Mouse (Mus musculus): ENCODE results near the gene Cnpy1. TPM values are rescaled to one million over a fixed set of nuclear protein-coding genes. Genes with fewer than 3 reads are reported as not detected.

The Cnpy1 gene
- total RNA-seq, 4 experiments from 2014 or later = not detected

DNA sequence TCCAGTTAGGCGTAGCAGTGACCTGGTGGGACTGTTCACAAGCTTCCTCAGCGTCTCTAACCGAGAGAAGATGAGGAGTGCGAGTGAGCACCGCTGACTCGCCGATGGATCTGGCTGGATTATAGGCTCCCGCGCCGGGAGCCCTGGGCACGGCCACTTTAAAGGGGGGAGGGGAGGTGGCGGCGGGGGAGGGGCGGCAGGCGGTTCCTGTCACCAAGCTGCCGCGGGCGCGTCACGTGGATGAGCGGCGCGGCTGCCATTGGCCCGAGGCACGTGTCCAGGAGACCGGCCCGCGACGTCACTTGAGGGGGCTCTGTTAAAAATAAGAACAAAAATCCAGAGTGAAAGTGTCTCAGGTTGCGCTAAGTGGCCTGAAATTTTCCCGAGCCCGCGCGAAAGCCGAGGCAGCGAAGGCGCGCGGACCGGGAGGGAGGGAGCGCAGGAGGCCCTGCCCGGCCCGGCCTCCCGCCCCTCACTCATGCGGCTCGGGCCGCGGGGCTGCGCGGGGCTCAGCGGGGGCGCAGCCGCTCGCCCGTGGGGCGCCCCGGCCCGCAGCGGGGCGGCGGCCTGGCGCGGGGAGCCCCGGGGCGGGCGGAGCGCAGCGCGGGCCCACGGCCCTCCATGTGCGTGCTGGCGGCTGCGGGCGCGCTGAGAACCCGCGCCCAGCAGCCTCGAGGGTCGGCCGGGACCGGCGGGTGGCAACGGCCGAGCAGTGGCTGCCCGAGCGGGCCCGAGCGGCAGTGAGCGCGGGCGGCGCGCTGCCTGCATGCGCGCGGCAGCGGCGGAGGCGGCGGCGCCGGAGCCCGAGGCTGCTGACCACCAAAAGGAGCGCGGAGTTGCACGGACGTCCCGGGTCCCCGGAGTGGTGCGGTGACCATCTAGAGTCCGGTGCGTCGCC, 80.0 kb downstream of the Cnpy1 start, which contains the start of gene En2:
TSS of gene En2 (plus strand) at position 337 of the 898 bp plus-strand sequence.
- no peak for DNase-seq (ENCODE audit: low spot score)

DNA sequence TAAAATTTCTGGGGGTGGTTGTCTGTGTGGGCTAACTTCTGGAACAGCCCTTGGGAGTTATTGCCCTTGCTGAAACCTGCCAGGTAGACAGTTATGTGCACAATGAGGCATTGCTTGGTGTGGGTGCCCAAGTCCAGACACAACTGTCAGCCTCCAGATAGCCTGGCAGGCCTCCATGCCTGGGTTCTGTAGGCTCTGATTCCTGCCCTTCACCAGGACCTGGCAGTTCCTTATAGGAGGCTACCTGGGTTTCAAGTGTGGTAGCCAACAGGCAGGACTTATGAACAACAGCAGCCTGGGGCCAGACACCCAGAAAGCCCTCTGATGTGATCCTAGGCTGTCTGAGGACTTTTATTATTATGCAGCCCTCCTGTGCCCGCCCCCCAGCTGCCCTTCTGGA, 81.7 kb downstream of the Cnpy1 start:
- DNase-seq (ENCODE audit: low spot score) = no peak

DNA sequence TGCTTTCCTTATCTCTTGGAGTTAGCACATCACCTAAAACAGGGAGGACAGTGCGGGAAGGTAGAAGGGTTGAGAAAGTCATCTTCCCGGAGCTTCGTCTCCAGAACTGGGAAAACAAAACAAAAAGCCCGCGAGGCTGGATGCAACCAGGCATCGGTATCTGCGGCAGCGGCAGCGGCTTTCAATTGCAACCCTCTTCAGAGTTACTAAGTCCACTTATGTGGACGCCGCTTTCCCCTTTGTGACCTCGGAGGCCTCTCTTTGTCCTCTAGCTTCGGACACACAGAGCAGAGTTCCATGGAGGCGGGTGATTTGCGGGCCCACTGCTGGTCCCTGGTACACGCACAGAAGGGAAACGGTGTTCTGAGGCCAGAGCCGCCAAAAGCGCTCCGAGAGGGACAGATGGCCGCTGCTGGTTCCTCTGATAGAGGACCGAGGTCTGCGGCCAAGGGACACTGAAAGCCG, 83.6 kb downstream of the Cnpy1 start:
- DNase-seq (ENCODE audit: low spot score) = no peak

DNA sequence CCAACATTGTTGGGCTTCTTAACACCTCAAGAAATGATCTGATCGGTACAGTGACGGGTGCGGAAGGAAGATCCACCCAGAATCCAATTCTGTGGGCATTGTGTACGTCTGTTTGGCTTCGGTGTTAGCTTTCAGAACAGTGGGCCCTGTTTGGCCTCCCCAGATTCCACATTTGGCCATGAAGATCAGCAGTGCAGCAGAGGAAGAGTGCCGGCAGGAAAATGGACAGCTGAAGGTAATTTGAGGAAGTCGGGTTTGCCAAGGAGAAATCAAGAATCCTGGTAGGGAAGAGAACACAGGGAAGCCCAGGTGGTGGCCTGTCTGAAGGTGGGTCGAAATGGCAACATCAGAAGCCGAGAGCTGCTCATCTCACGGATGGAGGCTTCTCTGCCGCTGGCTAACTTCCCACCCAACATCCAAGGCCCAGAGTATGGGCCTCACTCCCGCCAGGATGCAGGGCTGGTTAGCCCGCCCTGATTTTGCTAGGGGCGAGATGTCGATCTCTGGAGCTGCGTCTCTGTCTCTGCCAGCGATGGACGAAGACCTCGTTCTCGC, 84.1 kb downstream of the Cnpy1 start:
- DNase-seq (ENCODE audit: low spot score) = no peak

DNA sequence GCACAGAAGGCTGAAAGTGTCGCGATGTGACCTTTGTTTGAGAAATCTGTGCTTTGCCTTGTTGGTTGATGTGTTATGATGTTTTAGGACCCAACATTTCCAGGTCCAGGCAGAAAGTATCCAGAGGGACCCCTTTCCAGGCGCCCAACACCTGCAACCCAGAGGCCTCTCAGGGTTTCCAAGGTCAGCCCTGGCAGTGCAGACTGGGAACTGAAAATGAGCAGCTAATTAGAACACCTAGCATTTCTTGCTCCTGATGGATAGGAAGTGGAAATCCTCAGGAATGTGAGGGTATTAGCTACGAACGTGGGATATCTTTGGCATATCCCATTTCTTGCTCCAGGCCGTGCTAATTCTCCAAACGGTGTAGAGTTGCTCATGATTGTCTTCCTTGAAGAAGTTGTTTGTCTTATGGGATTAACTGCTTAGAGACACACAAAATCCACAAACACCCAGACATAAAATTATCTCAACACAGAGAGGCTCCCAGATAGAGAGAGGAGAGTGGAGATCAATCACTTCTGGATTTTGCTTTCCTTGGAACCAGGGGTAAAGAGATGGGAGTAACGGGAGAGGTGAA, 85.6 kb downstream of the Cnpy1 start:
- DNase-seq (ENCODE audit: low spot score) = no peak

DNA sequence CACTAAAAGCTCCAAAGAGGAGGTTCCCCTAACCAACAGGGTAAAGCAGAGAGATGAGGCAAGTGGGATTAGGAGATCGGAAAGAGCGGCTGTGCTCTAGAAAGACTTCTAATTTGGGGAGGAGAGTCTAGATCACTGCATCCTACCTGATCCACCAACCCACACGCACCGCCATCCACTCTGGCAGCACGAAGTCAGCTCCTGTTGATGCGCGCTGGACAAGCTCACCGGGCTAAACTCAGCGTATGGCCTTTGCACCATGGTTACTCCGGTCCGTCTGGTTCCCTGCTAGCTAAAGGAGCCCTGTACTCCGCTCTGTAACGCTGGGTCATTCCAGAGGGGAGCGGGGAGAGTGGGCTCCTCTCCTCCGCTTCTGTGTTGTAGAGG, 86.5 kb downstream of the Cnpy1 start:
- no peak for DNase-seq (ENCODE audit: low spot score)

DNA sequence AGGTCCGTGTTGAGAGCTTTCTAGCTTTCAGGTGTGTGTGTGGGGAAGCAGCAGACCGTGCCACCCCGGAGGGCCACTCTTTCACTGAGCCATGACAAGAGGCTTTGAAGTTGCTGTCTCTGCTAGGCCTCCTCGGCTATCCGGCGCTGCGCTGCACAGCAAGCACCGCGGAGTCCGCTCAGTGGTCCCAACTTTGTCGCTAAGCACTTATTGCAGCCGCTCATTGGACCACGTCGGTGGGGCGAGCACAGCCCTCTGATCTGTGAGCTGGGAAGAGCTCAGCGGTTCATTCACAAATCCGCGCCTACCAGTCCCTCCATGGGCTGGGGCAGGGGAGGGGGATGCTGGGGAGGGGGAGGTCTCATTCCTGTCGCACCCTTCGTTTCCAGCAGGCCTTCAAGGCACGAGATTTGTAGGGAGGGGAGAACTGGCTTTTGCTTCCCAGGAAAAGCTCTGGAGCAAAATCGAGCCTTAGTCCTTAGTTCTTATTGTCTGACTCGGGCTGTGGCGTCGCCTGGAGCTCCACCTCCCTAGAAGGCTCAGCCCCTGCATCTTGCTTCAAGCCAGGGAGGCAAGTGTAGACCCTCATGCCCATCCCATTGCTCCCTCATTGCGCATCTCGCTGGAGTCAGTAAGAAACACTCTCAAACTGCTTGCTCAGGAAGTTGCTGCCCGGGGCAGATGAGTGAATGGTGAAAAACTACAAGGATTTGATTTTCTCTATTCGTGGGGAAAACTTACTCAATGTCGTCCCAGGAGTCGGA, 87.1 kb downstream of the Cnpy1 start:
- DNase-seq (ENCODE audit: low spot score) = no peak

DNA sequence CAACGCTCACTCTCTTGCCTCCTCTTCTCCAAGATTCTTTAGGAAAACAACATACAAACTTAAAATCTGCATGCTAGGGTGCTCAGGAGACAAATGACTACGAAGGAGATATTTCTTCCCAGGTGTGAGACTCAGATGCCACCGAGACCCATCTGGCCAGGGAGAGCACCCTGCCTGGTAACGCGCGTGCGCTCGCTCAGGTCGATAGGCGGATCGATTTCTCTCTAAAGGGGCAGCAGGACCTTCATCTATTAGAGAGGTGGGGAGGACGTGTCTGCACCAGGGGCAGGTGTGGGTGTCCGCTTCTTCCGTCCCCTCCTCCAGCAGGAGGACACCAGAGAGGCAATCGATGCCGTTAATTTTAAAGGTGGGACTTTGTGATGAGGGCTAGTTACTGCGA, 87.8 kb downstream of the Cnpy1 start:
- DNase-seq (ENCODE audit: low spot score) = no peak

DNA sequence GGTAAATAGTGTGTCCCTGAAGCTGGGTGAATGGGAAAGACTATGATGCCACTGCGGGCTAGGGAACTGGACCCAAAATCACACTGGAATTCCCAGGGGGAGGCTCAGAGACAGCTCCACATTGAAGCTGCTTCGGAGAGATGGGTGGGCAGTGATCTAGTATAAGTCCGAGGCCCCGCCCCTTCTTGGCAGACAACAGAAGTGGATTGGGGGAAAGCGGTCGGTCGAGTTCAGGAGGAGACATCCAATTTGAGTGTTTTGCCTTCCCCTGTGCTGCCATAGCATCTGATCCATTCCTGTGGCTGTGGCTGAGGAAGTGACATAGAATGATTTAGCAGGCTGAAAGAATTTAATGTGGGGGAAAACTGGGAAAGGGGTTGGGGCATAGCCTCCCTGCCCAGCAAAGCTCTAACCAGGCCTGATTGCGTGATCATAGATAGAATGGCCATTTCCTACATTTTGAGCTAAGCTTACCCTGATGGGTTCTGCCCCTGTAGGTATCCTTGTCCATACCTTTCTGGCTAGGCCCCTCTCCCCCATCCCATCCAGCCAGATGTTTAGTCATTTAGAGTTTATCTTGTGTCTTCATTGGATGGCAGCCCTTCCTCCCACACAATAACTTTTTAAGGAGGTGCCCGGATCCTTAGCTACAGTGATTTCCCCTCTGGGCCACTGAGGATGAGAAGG, 88.4 kb downstream of the Cnpy1 start:
- no peak for DNase-seq (ENCODE audit: low spot score)

Other genes with a start within 250 kb of the Cnpy1 start
- gene Insig1, start 174.4 kb downstream of the Cnpy1 start, total RNA-seq (2022) = 10 to 100 TPM; 17.3 to 23.6 (median 18.3) TPM
- under 1 TPM in 1 of 4 experiments, not detected in 3; 0.09 TPM for gene En2, start 80.1 kb downstream of the Cnpy1 start, total RNA-seq (2022)
- gene Rbm33, start 71.3 kb upstream of the Cnpy1 start, total RNA-seq (2022) = 10 to 100 TPM; 36.9 to 40.6 (median 37.5) TPM
- not detected for gene Shh, start 221.4 kb upstream of the Cnpy1 start, total RNA-seq (2022)

Data from heart, adult 8-10 months (tissue).